Mouse (Mus musculus) C2C12 (cell line): Measurements from ENCODE around the gene Lnpep.
"Not testable (repeated sequence)": the region's sequence is repeated elsewhere in the genome, so short reads cannot be mapped to it uniquely, and the experiment has no call there.

Experiments used
- CEBPB ChIP-seq: IDR thresholded peaks from one replicate; pipeline ENCODE4 v1.6.1; 2011; ENCODE audit warnings: low read depth, mild to moderate bottlenecking, control low read depth, moderate library complexity
- CTCF ChIP-seq: IDR thresholded peaks from one replicate; pipeline ENCODE4 v1.5.1; 2011; ENCODE audit not compliant: control insufficient read depth, insufficient read depth, insufficient read length
- FOSL1 ChIP-seq: IDR thresholded peaks from one replicate; pipeline ENCODE4 v1.8.0; 2011; ENCODE audit warnings: mild to moderate bottlenecking, low read length; ENCODE audit not compliant: poor library complexity, insufficient read depth, severe bottlenecking
- MAX ChIP-seq: IDR thresholded peaks from one replicate; pipeline ENCODE4 v1.6.1; 2011; ENCODE audit warnings: mild to moderate bottlenecking, control low read depth
- MYOD1 ChIP-seq: IDR thresholded peaks from one replicate; pipeline ENCODE4 v1.6.1; 2011; ENCODE audit warnings: low read depth; ENCODE audit not compliant: control insufficient read depth, insufficient read length
- MYOG ChIP-seq: IDR thresholded peaks from one replicate; pipeline ENCODE4 v1.6.1; 2011; ENCODE audit not compliant: control insufficient read depth, insufficient read length; ENCODE audit errors: extremely low read depth
- USF1 ChIP-seq: IDR thresholded peaks from one replicate; pipeline ENCODE4 v1.6.1; 2011; ENCODE audit warnings: low read depth, mild to moderate bottlenecking, control low read depth, moderate library complexity

GRCm38 (mm10) chr17:17496234-17496633 lies 128.6 kb downstream of the Lnpep start:
- TF ChIP-seq USF1, CTCF, MAX, MYOG, MYOD1, CEBPB, FOSL1: not testable (repeated sequence)
